Mouse (Mus musculus): ENCODE measurements around the gene Nt5dc2. TPM values are rescaled to one million over a fixed set of nuclear protein-coding genes. Genes with fewer than 3 reads are reported as not detected.

Gene Nt5dc2
- polyA plus RNA-seq, 1 experiment from 2014 or later = 223 TPM

DNA sequence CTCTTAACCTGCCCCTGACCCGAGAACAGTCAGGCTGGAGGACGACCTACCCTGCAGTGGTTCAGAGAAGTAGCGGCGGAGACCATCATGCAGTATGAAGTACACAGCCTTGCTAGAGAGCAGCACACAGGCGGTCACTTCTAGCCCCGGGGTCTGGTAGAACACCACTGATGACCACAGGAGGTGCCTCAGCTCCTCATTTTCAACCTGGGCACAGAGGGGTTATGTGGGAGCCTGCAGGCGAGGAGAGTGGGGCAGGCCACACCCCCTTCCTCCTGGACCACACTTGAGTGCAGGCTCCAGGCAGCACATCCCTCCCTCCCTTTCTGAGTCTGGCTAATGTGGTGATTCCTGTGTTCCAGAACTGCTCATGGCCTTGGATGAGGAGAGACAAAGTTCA lies 42.7 kb downstream of the Nt5dc2 start:
- ATAC-seq (replicated peaks) = no peak
- Histone ChIP-seq H3K27ac (replicated peaks) (no peak overlapping the region), H3K9me3 (no peaks in the 10 kb centered on the region), H3K36me3 (peaks cover 80% of the 10 kb centered on the region), H3K4me2 (replicated peaks) (no peak overlapping the region), H3K9ac (replicated peaks) (no peak overlapping the region), H3K27me3 (no peaks in the 10 kb centered on the region), H3K4me3 (no peak overlapping the region), H3K4me1 (no peaks in the 10 kb centered on the region)
- WGBS = 90% methylated on average over 7 of the region's 7 CpGs

DNA sequence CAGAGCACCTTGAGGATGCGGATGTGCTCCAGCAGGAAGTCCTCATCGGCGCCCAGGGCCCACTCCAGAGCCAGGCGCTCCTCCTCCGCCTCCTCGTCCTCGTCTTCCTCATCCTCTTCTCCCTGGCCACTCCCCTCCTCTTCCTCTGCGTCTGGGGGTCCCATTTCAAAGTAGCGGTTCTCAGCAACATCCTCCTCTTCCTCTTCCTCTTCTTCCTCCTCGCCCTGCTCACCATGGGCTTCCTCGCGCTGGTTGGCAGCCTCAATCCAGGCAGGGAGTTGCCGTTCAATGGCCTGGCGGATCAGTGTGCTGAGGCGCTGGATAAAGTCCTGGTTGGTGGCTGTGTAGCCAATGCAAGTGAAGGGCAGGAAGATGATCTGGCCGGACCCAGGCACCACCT lies 46.4 kb downstream of the Nt5dc2 start:
- Histone ChIP-seq H3K4me3 (no peak overlapping the region), H3K9me3 (no peaks in the 10 kb centered on the region), H3K27ac (replicated peaks) (no peak overlapping the region), H3K4me1 (no peaks in the 10 kb centered on the region), H3K36me3 (peaks cover 94% of the 10 kb centered on the region), H3K4me2 (replicated peaks) (no peak overlapping the region), H3K27me3 (no peaks in the 10 kb centered on the region), H3K9ac (replicated peaks) (no peak overlapping the region)
- no peak for ATAC-seq (replicated peaks)
- 91% methylated on average over 16 of the region's 16 CpGs for WGBS

DNA sequence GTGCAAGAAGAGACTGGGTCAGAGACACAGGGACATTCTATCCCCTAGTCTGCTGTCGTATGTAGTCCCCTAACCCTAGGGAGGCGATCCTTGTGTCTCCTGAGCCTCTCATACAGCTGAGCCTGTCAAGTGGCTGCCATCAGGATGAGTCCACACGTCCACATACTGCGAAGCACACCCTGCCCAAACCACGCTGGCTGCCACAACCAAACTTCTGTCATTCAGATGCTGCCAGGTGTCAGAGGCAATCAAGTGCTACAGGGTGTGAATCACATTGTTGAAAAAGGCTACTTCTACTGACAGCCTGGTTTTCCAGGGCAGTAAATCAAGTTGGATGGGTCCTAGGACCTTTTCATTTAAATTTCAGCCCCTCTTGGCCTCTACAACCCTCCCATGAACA lies 46.9 kb downstream of the Nt5dc2 start:
- H3K27ac ChIP-seq (replicated peaks) = no peak overlapping the region
- WGBS = 91% methylated on average over 5 of the region's 5 CpGs

GRCm38 (mm10) chr14:31179677-31180365 lies 49.0 kb downstream of the Nt5dc2 start:
- 86% methylated on average over 12 of the region's 12 CpGs for WGBS
- no peak overlapping the region for H3K9ac ChIP-seq (replicated peaks)

More for the DNA sequence above, 46.9 kb downstream of the Nt5dc2 start:
- no peak for ATAC-seq (replicated peaks)
- Histone ChIP-seq H3K36me3 (peaks cover 94% of the 10 kb centered on the region), H3K4me3 (no peak overlapping the region), H3K4me2 (replicated peaks) (no peak overlapping the region), H3K9ac (replicated peaks) (no peak overlapping the region), H3K9me3 (no peaks in the 10 kb centered on the region), H3K4me1 (no peaks in the 10 kb centered on the region), H3K27me3 (no peaks in the 10 kb centered on the region)

GRCm38 (mm10) chr14:31181512-31181911 lies 50.7 kb downstream of the Nt5dc2 start:
- no peak for ATAC-seq (replicated peaks)
- no peak overlapping the region for H3K9ac ChIP-seq (replicated peaks)
- WGBS = 84% methylated on average over 4 of the region's 4 CpGs

More at GRCm38 (mm10) chr14:31179677-31180365, 49.0 kb downstream of the Nt5dc2 start:
- no peak for ATAC-seq (replicated peaks)
- Histone ChIP-seq H3K27ac (replicated peaks) (no peak overlapping the region), H3K36me3 (peaks cover 95% of the 10 kb centered on the region), H3K4me1 (no peaks in the 10 kb centered on the region), H3K9me3 (no peaks in the 10 kb centered on the region), H3K4me2 (replicated peaks) (no peak overlapping the region), H3K27me3 (no peaks in the 10 kb centered on the region), H3K4me3 (no peak overlapping the region)

GRCm38 (mm10) chr14:31182786-31183290 lies 52.0 kb downstream of the Nt5dc2 start:
- Histone ChIP-seq H3K9me3 (no peaks in the 10 kb centered on the region), H3K27me3 (no peaks in the 10 kb centered on the region), H3K9ac (replicated peaks) (no peak overlapping the region), H3K4me3 (no peak overlapping the region), H3K4me1 (no peaks in the 10 kb centered on the region), H3K36me3 (peaks cover 95% of the 10 kb centered on the region), H3K4me2 (replicated peaks) (no peak overlapping the region), H3K27ac (replicated peaks) (no peak overlapping the region)
- WGBS = 84% methylated on average over 2 of the region's 2 CpGs
- no peak for ATAC-seq (replicated peaks)

More at GRCm38 (mm10) chr14:31181512-31181911, 50.7 kb downstream of the Nt5dc2 start:
- no peaks in the 10 kb centered on the region for H3K4me1 ChIP-seq
- no peaks in the 10 kb centered on the region for H3K27me3 ChIP-seq
- H3K9me3 ChIP-seq = no peaks in the 10 kb centered on the region
- no peak overlapping the region for H3K4me2 ChIP-seq (replicated peaks)
- H3K4me3 ChIP-seq = no peak overlapping the region
- no peak overlapping the region for H3K27ac ChIP-seq (replicated peaks)
- H3K36me3 ChIP-seq = peaks cover 95% of the 10 kb centered on the region

DNA sequence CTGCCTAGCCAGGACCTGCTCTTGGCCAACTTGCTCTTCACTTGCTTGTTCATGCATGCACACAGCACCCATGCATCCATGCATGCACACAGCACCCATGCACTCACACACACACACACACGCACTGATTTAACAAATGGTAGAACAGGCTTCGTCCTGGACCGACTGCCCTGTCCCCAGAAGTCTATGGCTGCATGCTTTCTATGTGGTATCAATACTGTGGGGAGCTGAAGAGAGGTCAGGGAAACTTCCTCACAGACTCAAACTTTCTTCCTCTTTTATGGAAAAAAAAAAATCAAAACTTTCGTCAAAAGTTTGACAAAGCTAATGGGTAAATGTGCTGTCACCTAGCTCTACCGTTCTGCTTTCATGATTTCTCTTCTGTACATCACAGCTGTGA lies 52.7 kb downstream of the Nt5dc2 start:
- H3K9me3 ChIP-seq = no peaks in the 10 kb centered on the region
- no peak overlapping the region for H3K4me2 ChIP-seq (replicated peaks)
- no peaks in the 10 kb centered on the region for H3K27me3 ChIP-seq
- no peaks in the 10 kb centered on the region for H3K4me1 ChIP-seq
- peaks cover 97% of the 10 kb centered on the region for H3K36me3 ChIP-seq
- no peak overlapping the region for H3K4me3 ChIP-seq
- no peak overlapping the region for H3K27ac ChIP-seq (replicated peaks)
- no peak for ATAC-seq (replicated peaks)
- WGBS = 94% methylated on average over 5 of the region's 5 CpGs
- no peak overlapping the region for H3K9ac ChIP-seq (replicated peaks)

- Histone ChIP-seq H3K4me3 (no peak overlapping the region), H3K4me2 (replicated peaks) (no peak overlapping the region), H3K4me1 (no peaks in the 10 kb centered on the region), H3K9me3 (no peaks in the 10 kb centered on the region), H3K9ac (replicated peaks) (no peak overlapping the region), H3K27ac (replicated peaks) (no peak overlapping the region), H3K36me3 (peaks cover 97% of the 10 kb centered on the region), H3K27me3 (no peaks in the 10 kb centered on the region)
- no peak for ATAC-seq (replicated peaks)
- WGBS = 95% methylated on average over 12 of the region's 12 CpGs
Observed at GRCm38 (mm10) chr14:31184195-31184594, 53.3 kb downstream of the Nt5dc2 start.

DNA sequence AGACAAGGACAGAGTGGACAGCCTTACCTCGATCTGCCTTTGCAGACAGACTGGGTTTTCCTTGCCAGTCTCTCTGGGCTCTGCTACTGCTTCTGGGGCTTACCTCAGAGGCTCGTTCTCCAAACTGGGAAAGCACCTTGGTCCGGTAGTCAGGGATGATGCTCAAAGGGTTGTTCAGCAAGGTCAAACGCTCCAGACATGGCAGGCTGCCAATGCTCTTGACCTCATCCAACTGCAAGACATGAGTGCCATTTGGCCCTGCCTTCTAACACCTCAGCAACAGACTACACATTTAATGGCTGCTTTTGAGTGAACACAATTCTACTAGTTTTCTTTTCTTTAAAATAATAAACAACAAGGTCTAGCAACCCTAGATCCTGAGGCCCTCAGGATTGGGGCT lies 55.8 kb downstream of the Nt5dc2 start:
- no peak for ATAC-seq (replicated peaks)
- no peak overlapping the region for H3K9ac ChIP-seq (replicated peaks)
- no peaks in the 10 kb centered on the region for H3K4me1 ChIP-seq

More for the DNA sequence above, 55.8 kb downstream of the Nt5dc2 start:
- 87% methylated on average over 4 of the region's 4 CpGs for WGBS
- Histone ChIP-seq H3K4me3 (no peak overlapping the region), H3K27ac (replicated peaks) (no peak overlapping the region), H3K9me3 (no peaks in the 10 kb centered on the region), H3K4me2 (replicated peaks) (no peak overlapping the region), H3K36me3 (peaks cover 99% of the 10 kb centered on the region), H3K27me3 (no peaks in the 10 kb centered on the region)

Other genes with a start within 250 kb of the Nt5dc2 start
- gene Itih4, start 244.6 kb upstream of the Nt5dc2 start, polyA plus RNA-seq (2015; fragmentation: Nextera tagmentation; extraction: Ambion mirVana) = 0.17 TPM in 1 of 2 replicates, not detected in the other
- 0.38 and 0.53 TPM in 2 replicates for gene Itih3, start 207.3 kb upstream of the Nt5dc2 start, polyA plus RNA-seq (2015; fragmentation: Nextera tagmentation; extraction: Ambion mirVana)
- 0.08 TPM in 1 of 2 replicates, not detected in the other for gene Itih1, start 187.8 kb upstream of the Nt5dc2 start, polyA plus RNA-seq (2015; fragmentation: Nextera tagmentation; extraction: Ambion mirVana)
- gene Nek4, start 179.7 kb upstream of the Nt5dc2 start, polyA plus RNA-seq (2015; fragmentation: Nextera tagmentation; extraction: Ambion mirVana) = 16.7 and 17.3 TPM in 2 replicates
- 50.5 and 53.3 TPM in 2 replicates for gene Glt8d1, start 129.7 kb upstream of the Nt5dc2 start, polyA plus RNA-seq (2015; fragmentation: Nextera tagmentation; extraction: Ambion mirVana)
- 284 and 296 TPM in 2 replicates for gene Spcs1, start 129.4 kb upstream of the Nt5dc2 start, polyA plus RNA-seq (2015; fragmentation: Nextera tagmentation; extraction: Ambion mirVana)
- gene Pbrm1, start 111.9 kb upstream of the Nt5dc2 start, polyA plus RNA-seq (2015; fragmentation: Nextera tagmentation; extraction: Ambion mirVana) = 165 and 166 TPM in 2 replicates
- 60.2 and 62.4 TPM in 2 replicates for gene Gnl3, start 111.9 kb upstream of the Nt5dc2 start, polyA plus RNA-seq (2015; fragmentation: Nextera tagmentation; extraction: Ambion mirVana)
- gene Smim4, start 2.1 kb upstream of the Nt5dc2 start, polyA plus RNA-seq (2015; fragmentation: Nextera tagmentation; extraction: Ambion mirVana) = 66.1 and 74.5 TPM in 2 replicates
- gene Stab1, start 37.6 kb downstream of the Nt5dc2 start, polyA plus RNA-seq (2015; fragmentation: Nextera tagmentation; extraction: Ambion mirVana) = 12.9 and 19.0 TPM in 2 replicates
- gene Tnnc1, start 77.3 kb downstream of the Nt5dc2 start, polyA plus RNA-seq (2015; fragmentation: Nextera tagmentation; extraction: Ambion mirVana) = 1.7 and 2.2 TPM in 2 replicates
- gene Nisch, start 85.9 kb downstream of the Nt5dc2 start, polyA plus RNA-seq (2015; fragmentation: Nextera tagmentation; extraction: Ambion mirVana) = 339 and 356 TPM in 2 replicates
- 0.53 and 0.61 TPM in 2 replicates for gene Sema3g, start 86.8 kb downstream of the Nt5dc2 start, polyA plus RNA-seq (2015; fragmentation: Nextera tagmentation; extraction: Ambion mirVana)
- gene Phf7, start 120.3 kb downstream of the Nt5dc2 start, polyA plus RNA-seq (2015; fragmentation: Nextera tagmentation; extraction: Ambion mirVana) = 11.9 and 13.1 TPM in 2 replicates
- gene Bap1, start 120.4 kb downstream of the Nt5dc2 start, polyA plus RNA-seq (2015; fragmentation: Nextera tagmentation; extraction: Ambion mirVana) = 132 and 136 TPM in 2 replicates
- gene Dnah1, start 192.8 kb downstream of the Nt5dc2 start, polyA plus RNA-seq (2015; fragmentation: Nextera tagmentation; extraction: Ambion mirVana) = 3.2 and 3.9 TPM in 2 replicates
- gene Capn7, start 205.6 kb downstream of the Nt5dc2 start, polyA plus RNA-seq (2015; fragmentation: Nextera tagmentation; extraction: Ambion mirVana) = 61.3 and 66.1 TPM in 2 replicates

Measured in forebrain, embryonic 15.5 days (tissue).